Mouse (Mus musculus): Measurements from ENCODE around the gene Ppp4r3b. TPM values are rescaled to one million over a fixed set of nuclear protein-coding genes. Genes with fewer than 3 reads are reported as not detected.

Gene Ppp4r3b
- polyA plus RNA-seq, 1 experiment: 17.0 TPM

DNA sequence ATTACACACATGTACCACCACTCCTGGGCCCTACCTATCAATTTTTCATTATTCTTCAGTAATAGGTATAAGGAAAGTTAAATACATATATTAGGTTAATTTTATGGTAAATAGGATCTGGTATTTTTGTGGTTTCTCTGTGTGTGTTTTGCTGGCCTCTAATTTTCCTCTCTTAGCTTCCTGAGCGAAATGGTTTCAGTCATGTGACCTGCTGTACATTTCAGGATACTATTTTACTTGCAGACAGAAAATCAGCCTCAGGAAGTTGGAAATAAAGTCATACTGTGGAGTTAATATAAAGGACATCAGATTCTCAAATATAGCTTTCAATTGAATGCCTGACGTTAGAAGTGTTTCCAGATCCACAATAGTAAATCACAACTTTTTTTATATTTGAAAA lies 16.3 kb downstream of the Ppp4r3b start:
- 85% methylated on average over 2 of the region's 2 CpGs for WGBS
- DNase-seq: no peak
- H3K4me3 ChIP-seq (ENCODE audit: control insufficient read depth, insufficient read depth, low read length): no peak overlapping the region
- no peaks in the 10 kb centered on the region for H3K4me1 ChIP-seq (replicated peaks; ENCODE audit: control insufficient read depth, insufficient read depth, low read length)
- H3K36me3 ChIP-seq (ENCODE audit: control insufficient read depth, insufficient read depth, low read length): peaks cover 55% of the 10 kb centered on the region
- no peak overlapping the region for H3K27ac ChIP-seq (ENCODE audit: control insufficient read depth, insufficient read depth, low read length)
- H3K27me3 ChIP-seq (ENCODE audit: control insufficient read depth, insufficient read depth, low read length): no peaks in the 10 kb centered on the region
- no peak for TF ChIP-seq POLR2A (IDR thresholded peaks at IDR 0.05; ENCODE audit: control insufficient read depth, extremely low read depth, insufficient read depth, low read length, poor library complexity)
- TF ChIP-seq CTCF (IDR thresholded peaks at IDR 0.05; ENCODE audit: borderline replicate concordance, control insufficient read depth, extremely low read depth, insufficient read depth, low read length, poor library complexity): no peak

DNA sequence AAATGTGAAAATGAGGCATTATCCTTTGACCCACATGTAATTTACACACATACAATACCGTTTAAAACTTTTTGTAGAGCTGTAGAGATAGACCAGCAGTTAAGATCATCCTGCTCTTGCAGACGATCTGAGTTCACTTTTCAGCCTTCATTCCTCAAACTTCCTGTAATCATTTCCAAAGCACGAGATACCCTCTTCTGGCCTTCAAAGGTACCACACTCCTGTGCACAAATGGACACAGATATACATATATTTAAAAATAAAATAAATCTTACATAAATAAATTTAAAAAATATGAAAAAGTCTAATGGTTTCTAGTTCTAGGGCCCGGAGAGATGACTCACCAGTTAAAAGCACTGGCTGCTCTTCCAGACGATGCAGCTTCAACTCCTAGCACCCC lies 31.0 kb downstream of the Ppp4r3b start:
- TF ChIP-seq POLR2A (IDR thresholded peaks at IDR 0.05; ENCODE audit: control insufficient read depth, extremely low read depth, insufficient read depth, low read length, poor library complexity) (no peak), CTCF (IDR thresholded peaks at IDR 0.05; ENCODE audit: borderline replicate concordance, control insufficient read depth, extremely low read depth, insufficient read depth, low read length, poor library complexity) (no peak)
- DNase-seq: no peak
- Histone ChIP-seq H3K4me3 (ENCODE audit: control insufficient read depth, insufficient read depth, low read length) (no peak overlapping the region), H3K27ac (ENCODE audit: control insufficient read depth, insufficient read depth, low read length) (no peak overlapping the region), H3K27me3 (ENCODE audit: control insufficient read depth, insufficient read depth, low read length) (no peaks in the 10 kb centered on the region), H3K4me1 (replicated peaks; ENCODE audit: control insufficient read depth, insufficient read depth, low read length) (no peaks in the 10 kb centered on the region), H3K36me3 (ENCODE audit: control insufficient read depth, insufficient read depth, low read length) (peaks cover 53% of the 10 kb centered on the region)
- 88% methylated on average over 5 of the region's 5 CpGs for WGBS

DNA sequence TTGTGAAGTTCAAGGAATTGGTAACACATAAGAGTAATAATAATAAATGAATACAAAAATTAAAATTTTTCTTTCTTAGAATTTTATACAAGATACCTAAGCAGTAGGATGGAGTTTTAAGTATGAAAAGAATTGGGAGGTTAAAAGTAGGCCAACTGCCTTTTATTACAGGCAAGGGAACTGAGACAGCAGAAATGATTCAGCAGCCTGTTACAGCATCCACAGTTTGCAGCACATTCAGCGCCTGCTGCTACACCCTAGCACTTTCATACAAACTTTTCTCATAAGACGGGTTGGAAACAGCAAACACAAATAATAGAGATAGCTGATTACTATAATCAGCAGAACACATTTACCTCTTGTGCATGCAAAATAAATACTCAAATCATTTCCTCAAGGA lies 37.1 kb downstream of the Ppp4r3b start:
- WGBS: 98% methylated on average over 2 of the region's 2 CpGs
- Histone ChIP-seq H3K4me1 (replicated peaks; ENCODE audit: control insufficient read depth, insufficient read depth, low read length) (no peaks in the 10 kb centered on the region), H3K27ac (ENCODE audit: control insufficient read depth, insufficient read depth, low read length) (no peak overlapping the region), H3K36me3 (ENCODE audit: control insufficient read depth, insufficient read depth, low read length) (peaks cover 51% of the 10 kb centered on the region), H3K4me3 (ENCODE audit: control insufficient read depth, insufficient read depth, low read length) (no peak overlapping the region), H3K27me3 (ENCODE audit: control insufficient read depth, insufficient read depth, low read length) (no peaks in the 10 kb centered on the region)
- DNase-seq: no peak
- TF ChIP-seq POLR2A (IDR thresholded peaks at IDR 0.05; ENCODE audit: control insufficient read depth, extremely low read depth, insufficient read depth, low read length, poor library complexity) (no peak), CTCF (IDR thresholded peaks at IDR 0.05; ENCODE audit: borderline replicate concordance, control insufficient read depth, extremely low read depth, insufficient read depth, low read length, poor library complexity) (no peak)

DNA sequence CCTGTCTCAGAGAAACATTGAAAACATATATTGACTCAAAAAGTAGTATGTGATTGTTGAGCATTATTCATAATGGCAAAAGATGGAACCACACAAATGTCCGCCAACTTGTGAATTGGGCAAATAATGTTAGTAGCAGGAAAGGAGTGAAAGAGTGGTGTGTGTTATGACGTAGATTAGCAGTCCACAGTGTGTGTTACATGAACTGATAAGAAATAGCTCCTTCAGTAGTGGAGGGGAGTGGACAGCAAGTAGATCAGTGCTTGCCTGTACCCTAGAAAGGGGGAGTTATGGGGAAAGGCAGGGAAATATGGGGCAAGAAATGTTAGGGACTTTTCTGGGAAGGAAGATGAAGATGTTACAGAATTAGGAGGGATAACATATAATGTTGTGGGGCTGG lies 43.5 kb downstream of the Ppp4r3b start:
- 98% methylated on average over 2 of the region's 2 CpGs for WGBS
- no peak overlapping the region for H3K27ac ChIP-seq (ENCODE audit: control insufficient read depth, insufficient read depth, low read length)
- DNase-seq: no peak
- H3K4me1 ChIP-seq (replicated peaks; ENCODE audit: control insufficient read depth, insufficient read depth, low read length): no peaks in the 10 kb centered on the region
- TF ChIP-seq POLR2A (IDR thresholded peaks at IDR 0.05; ENCODE audit: control insufficient read depth, extremely low read depth, insufficient read depth, low read length, poor library complexity) (no peak), CTCF (IDR thresholded peaks at IDR 0.05; ENCODE audit: borderline replicate concordance, control insufficient read depth, extremely low read depth, insufficient read depth, low read length, poor library complexity) (no peak)
- H3K4me3 ChIP-seq (ENCODE audit: control insufficient read depth, insufficient read depth, low read length): no peak overlapping the region
- no peaks in the 10 kb centered on the region for H3K27me3 ChIP-seq (ENCODE audit: control insufficient read depth, insufficient read depth, low read length)
- H3K36me3 ChIP-seq (ENCODE audit: control insufficient read depth, insufficient read depth, low read length): peaks cover 87% of the 10 kb centered on the region

DNA sequence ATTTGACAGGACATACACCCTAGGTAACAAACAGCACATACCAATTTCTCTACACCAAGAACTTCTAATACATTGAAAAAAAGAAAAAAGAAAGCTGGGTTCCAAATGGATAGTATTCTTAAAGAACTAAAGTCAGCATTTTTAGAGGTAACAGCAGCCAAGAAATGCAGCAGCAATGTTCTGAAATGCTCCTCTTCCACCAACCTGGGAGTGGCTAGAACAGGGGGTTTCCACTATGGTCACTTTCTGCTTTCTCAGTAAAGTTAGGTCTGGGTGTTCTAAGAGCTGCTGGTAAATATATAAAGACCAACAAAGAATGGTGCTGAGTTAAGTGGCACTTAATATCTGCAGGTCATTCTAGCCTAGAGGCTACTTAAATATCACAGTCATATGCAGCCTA lies 46.4 kb downstream of the Ppp4r3b start:
- Histone ChIP-seq H3K27ac (ENCODE audit: control insufficient read depth, insufficient read depth, low read length) (no peak overlapping the region), H3K4me1 (replicated peaks; ENCODE audit: control insufficient read depth, insufficient read depth, low read length) (no peaks in the 10 kb centered on the region), H3K36me3 (ENCODE audit: control insufficient read depth, insufficient read depth, low read length) (peaks cover 89% of the 10 kb centered on the region), H3K27me3 (ENCODE audit: control insufficient read depth, insufficient read depth, low read length) (no peaks in the 10 kb centered on the region), H3K4me3 (ENCODE audit: control insufficient read depth, insufficient read depth, low read length) (no peak overlapping the region)
- no peak for TF ChIP-seq CTCF (IDR thresholded peaks at IDR 0.05; ENCODE audit: borderline replicate concordance, control insufficient read depth, extremely low read depth, insufficient read depth, low read length, poor library complexity)
- TF ChIP-seq POLR2A (IDR thresholded peaks at IDR 0.05; ENCODE audit: control insufficient read depth, extremely low read depth, insufficient read depth, low read length, poor library complexity): no peak
- DNase-seq: no peak

DNA sequence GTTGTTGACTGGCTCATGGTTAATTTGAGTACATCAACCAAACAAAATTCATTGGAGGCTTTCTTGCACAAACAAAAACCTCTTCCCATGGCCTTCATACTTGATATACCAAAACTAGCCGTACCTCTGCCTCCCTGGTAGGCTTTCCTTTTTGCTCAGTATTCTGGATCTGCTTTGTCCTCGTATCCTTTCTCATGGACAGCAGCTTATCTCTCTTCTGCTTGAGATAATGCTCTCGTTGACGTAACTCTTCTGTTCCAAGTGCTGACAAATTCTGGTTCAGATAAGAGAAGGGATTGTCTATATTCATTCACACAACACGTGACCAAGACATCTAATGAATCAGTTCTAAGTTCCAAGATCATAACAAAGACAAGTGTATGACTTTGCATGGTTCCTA lies 49.6 kb downstream of the Ppp4r3b start:
- Histone ChIP-seq H3K36me3 (ENCODE audit: control insufficient read depth, insufficient read depth, low read length) (peaks cover 86% of the 10 kb centered on the region), H3K27me3 (ENCODE audit: control insufficient read depth, insufficient read depth, low read length) (no peaks in the 10 kb centered on the region), H3K4me3 (ENCODE audit: control insufficient read depth, insufficient read depth, low read length) (no peak overlapping the region), H3K4me1 (replicated peaks; ENCODE audit: control insufficient read depth, insufficient read depth, low read length) (no peaks in the 10 kb centered on the region), H3K27ac (ENCODE audit: control insufficient read depth, insufficient read depth, low read length) (no peak overlapping the region)
- DNase-seq: no peak
- TF ChIP-seq CTCF (IDR thresholded peaks at IDR 0.05; ENCODE audit: borderline replicate concordance, control insufficient read depth, extremely low read depth, insufficient read depth, low read length, poor library complexity) (no peak), POLR2A (IDR thresholded peaks at IDR 0.05; ENCODE audit: control insufficient read depth, extremely low read depth, insufficient read depth, low read length, poor library complexity) (no peak)
- 95% methylated on average over 5 of the region's 5 CpGs for WGBS

DNA sequence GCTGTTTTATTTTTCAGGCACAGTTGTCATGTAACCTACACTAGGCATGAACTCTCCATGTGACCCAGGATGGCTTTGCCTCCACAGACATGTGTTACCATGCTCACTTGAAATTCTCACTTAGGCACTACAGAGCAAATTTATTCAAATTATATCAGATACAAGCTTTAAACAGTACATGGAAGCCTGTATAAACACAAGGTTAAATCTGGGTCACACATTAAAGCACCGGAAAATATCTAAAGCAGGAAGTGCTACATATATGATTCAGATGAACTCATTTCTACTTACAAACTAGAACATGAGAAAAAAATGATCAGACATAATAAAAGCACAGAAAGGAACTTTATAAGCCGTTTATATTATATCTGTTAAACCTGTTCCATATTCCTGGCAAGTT lies 52.1 kb downstream of the Ppp4r3b start:
- Histone ChIP-seq H3K4me3 (ENCODE audit: control insufficient read depth, insufficient read depth, low read length) (no peak overlapping the region), H3K27ac (ENCODE audit: control insufficient read depth, insufficient read depth, low read length) (no peak overlapping the region), H3K36me3 (ENCODE audit: control insufficient read depth, insufficient read depth, low read length) (peaks cover 85% of the 10 kb centered on the region), H3K27me3 (ENCODE audit: control insufficient read depth, insufficient read depth, low read length) (no peaks in the 10 kb centered on the region), H3K4me1 (replicated peaks; ENCODE audit: control insufficient read depth, insufficient read depth, low read length) (no peaks in the 10 kb centered on the region)
- no peak for DNase-seq
- 90% methylated on average over 2 of the region's 2 CpGs for WGBS
- TF ChIP-seq POLR2A (IDR thresholded peaks at IDR 0.05; ENCODE audit: control insufficient read depth, extremely low read depth, insufficient read depth, low read length, poor library complexity): no peak
- no peak for TF ChIP-seq CTCF (IDR thresholded peaks at IDR 0.05; ENCODE audit: borderline replicate concordance, control insufficient read depth, extremely low read depth, insufficient read depth, low read length, poor library complexity)

Measured in thymus, adult 2 months (tissue).